Mouse (Mus musculus): ENCODE data around the gene Eif5b.

- TF ChIP-seq CTCF (IDR thresholded peaks at IDR 0.05; ENCODE audit: control insufficient read depth, insufficient read depth, insufficient read length) (no peak), MAX (IDR thresholded peaks at IDR 0.05) (no peak), MYOD1 (IDR thresholded peaks at IDR 0.05; ENCODE audit: control insufficient read depth, insufficient read length, low read depth) (no peak), MYOG (IDR thresholded peaks at IDR 0.05; ENCODE audit: control insufficient read depth, extremely low read depth, insufficient read length) (no peak), USF1 (IDR thresholded peaks at IDR 0.05; ENCODE audit: low read depth) (no peak), CEBPB (IDR thresholded peaks at IDR 0.05; ENCODE audit: low read depth) (no peak), FOSL1 (IDR thresholded peaks at IDR 0.05; ENCODE audit: insufficient read depth, low read length, poor library complexity, severe bottlenecking) (no peak)
Measured at GRCm38 (mm10) chr1:38014551-38015203, 16.9 kb downstream of the Eif5b start.

All from C2C12 (cell line).